Mouse (Mus musculus): ENCODE measurements around the gene Fhit. TPM values are rescaled to one million over a fixed set of nuclear protein-coding genes. Genes with fewer than 3 reads are reported as not detected.

The Fhit gene
- total RNA-seq, 4 experiments from 2014 or later = 1.2 to 2.0 (median 1.5) TPM

DNA sequence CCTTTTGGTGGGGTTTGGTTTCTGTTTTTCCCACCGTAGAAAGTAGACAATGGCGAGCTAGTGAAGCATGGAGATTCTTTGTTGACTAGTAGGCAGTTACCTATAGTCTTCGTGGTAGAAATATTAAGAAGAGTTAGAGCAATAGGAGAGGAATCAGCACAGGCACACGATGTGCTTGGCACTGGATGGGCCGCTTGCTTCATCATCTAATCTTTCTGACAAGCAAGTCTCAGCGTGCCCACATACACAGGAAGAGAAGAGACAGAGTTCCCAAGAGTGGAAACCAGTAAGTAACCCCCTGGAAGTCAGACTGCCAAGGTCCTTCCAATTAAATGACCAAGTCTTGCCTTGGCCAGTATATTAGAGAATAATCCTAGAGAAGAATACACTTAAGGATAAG is 797.6 kb downstream of the Fhit start:
- DNase-seq (ENCODE audit: low spot score) = no peak

DNA sequence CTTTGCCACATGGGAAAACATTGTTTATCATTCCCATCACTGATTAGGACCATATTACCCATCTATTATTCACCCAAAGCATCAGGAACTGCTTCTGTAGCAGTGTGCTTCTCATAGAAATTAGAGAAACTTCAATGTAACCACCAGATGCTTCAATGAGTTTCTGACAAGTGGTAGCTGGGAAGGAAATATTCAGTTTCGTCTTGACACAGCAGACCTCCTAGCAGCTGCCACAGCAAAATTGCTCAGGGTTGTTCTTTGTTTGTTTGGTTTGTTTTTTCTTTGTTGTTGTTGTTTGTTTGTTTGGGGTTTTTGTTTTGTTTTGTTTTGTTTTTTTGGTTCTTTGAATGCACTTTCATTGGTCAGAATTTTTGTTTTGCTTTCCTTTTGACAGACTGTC is 798.5 kb downstream of the Fhit start:
- no peak for DNase-seq (ENCODE audit: low spot score)

DNA sequence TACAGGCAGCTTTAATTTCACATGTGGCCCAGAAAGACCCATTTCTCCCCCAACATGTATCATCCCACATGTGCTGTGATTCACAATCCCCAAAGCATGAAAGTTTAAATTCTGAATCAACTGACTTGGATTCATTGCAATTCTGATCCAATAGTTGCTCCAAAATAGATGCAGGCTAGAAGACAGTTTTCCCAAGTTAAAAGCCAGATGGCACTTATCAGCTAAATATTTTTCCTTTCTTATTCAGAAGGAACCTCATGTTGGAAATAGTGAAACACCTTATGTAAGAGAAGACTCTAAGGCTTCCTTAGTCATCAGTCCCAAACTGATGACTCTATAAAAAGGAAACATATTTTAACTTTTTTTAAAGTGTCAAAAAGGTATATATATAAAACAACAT is 815.9 kb downstream of the Fhit start:
- no peak for DNase-seq (ENCODE audit: low spot score)

DNA sequence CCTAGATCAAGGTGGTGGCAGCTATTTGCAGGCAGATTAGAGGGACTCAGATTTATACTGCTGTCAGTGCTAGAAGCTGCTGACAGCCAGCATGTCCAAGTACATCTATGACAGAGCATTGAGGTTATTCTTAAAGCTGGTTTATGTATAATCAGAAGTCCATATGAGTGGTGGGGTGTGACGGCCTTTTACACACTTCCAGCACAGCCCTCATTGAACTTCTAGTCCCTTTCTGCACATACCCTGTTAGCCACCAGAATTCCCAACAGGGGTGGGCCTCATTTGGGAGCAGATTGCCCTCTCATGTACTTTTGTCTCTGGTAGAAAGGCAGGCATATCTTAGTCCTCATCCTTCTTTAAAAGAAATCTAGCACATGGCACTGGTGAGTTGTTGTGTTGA is 817.8 kb downstream of the Fhit start:
- no peak for DNase-seq (ENCODE audit: low spot score)

DNA sequence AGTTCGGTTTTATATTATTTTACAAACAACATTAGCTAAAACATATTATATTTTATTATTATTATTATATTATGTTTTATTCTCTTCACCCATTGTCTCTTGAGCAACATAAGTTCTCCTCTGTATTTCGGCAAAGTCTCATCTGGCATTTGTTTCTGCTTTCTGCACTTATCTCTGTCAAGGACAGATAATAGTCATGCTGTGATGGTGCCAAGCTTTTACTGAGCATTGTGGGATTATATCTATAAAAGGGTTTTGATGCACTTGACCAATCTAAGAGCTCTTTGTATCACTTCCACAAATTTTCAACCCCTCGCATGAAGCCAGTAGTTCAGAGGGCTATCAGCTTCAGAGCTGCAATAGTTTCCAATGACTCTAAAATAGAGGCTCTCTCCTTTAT is 845.1 kb downstream of the Fhit start:
- DNase-seq (ENCODE audit: low spot score) = no peak

DNA sequence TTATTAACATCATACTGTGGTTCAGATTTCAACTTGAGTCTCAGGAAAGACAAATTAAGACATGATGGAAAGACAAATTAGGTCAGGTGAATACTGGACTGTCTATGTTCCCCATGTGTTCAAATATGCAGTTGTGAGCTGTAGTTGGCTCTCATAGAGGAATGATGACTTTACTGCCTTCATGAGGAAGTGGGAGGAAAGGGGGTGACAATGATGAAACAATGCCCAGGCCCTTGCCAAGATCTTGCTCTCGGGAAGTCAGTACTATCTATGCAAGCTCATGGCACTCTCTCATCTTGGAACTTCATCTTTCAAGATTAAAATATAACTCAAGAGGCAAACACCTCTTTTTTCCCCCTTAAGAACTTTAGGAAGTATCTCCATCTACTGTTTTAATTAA is 849.6 kb downstream of the Fhit start:
- no peak for DNase-seq (ENCODE audit: low spot score)

DNA sequence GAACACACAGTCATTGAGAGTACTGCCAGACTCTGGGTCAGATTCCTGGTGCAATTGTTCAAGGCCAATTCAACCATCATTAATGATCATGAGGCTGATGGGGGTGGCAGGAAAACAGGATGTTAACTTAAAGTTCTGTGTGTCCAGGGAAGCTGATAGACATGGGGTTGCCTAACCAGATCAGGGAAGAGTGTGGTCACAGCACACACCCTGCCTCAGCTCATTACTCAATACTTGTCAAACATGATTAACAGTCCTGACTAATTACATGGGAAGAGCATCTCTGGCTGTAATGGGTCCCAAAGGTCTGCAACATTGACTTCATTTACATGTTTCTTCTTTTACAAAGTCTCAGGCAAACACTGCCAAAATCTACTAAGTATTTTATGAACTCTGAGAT is 856.5 kb downstream of the Fhit start:
- DNase-seq (ENCODE audit: low spot score) = no peak

DNA sequence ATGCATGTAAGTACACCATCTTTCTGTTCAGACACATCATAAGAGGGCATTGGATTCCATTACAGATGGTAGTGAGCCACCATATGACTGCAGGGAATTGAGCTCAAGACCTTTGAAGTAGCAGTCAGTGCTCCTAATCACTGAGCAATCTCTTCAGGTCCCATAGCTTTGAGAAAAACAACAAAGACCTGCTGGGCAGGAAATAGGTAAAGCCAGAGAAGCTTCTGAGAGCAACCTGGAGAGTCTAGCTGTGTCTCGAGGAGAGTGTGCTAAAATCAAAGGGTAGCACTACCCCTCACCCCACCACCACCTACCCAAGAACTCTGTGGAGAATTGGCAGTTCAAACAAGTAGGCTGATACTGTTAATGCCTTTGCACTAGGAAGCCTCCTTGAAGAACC is 860.3 kb downstream of the Fhit start:
- DNase-seq (ENCODE audit: low spot score) = no peak

DNA sequence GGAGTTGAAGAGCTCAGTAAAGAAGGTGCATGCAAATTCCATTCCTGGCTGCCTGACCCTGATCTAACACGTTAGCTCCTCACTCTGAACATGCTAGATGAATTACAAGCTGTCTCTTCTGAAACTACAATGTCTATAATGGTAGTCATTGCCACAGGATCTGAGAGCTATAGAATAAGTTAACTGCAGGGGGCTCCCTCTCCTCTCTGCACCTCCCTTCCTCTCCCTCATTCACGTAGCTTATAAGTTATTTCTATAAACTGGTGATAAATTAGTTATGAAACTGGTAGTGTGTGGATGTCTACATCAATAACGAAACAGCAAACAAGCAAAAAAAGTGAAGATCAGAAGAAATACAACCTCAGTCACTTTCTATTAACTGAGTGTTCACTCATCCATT is 860.9 kb downstream of the Fhit start:
- DNase-seq (ENCODE audit: low spot score) = no peak

DNA sequence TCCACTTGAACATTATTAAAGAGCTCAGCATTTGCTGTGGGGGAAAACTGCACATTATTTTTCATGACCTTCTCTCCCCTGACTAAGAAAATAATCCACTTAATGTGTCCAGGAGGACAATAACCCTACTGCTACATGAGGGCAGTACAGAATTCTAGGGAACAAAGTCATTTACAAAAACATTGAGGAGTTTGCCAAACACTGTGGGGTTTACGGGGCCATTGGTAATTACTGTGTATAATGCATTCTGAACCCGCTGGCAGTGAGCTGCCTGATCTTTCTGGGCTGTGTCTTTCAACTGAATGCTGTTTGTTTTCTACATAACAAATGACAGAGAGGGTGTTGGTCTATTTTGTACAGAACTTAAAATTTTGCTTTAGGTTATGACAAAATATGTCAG is 862.8 kb downstream of the Fhit start:
- DNase-seq (ENCODE audit: low spot score) = no peak

DNA sequence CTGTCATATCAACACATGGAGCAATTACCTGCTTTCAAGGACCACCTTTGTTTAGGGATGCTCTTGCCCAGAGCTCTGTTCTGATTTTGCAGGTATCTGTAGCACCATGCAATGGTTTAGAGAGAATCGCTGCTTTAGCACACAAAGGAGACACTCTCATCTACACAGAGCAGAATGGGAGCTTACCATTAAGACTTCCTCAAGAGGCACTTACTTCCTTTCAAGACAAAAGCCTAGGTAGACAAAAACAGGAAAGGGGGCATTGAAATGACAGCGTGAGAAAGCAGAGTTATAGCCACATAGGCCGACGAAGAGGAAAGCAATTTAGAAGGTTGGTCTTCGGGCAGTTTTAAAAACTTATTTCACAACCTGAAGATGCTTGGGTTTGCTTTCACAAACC is 872.8 kb downstream of the Fhit start:
- no peak for DNase-seq (ENCODE audit: low spot score)

DNA sequence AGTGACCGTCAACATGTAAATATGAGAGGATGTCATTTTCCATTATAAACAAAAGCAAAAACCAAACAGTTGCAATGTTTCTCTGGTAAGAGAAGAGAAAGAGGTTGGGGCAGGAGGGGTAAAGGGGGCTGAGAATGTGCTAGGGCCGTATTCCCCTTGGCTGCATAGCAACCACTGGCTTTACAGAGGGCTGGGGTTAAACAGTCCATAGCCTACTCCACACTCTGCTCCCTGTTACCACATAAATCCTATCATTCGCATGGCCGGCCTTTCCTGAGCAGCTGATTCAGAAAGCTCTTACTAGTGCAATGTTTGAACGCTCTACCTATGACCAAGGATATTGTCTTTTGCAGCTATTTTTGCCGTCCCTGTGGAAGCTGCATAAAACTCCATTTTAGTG is 875.8 kb downstream of the Fhit start:
- DNase-seq (ENCODE audit: low spot score) = no peak

DNA sequence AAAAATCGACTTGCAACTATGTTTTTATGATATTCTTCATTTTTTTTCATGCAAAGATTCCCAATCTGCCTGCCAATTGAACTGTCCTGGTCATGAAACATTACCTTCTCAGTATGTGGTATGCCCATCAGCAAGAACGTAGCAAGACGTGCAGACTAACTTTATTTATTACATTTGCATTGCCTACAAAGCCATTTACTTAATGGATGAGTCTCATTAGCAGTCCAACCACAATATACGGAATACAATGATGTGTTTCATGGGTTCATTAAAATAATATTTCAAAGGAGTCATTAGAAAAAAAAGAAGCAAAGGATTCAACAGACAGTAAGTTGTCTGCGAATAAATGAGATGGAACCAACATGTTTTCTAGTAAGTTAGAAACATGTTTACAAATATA is 933.1 kb downstream of the Fhit start:
- no peak for DNase-seq (ENCODE audit: low spot score)

DNA sequence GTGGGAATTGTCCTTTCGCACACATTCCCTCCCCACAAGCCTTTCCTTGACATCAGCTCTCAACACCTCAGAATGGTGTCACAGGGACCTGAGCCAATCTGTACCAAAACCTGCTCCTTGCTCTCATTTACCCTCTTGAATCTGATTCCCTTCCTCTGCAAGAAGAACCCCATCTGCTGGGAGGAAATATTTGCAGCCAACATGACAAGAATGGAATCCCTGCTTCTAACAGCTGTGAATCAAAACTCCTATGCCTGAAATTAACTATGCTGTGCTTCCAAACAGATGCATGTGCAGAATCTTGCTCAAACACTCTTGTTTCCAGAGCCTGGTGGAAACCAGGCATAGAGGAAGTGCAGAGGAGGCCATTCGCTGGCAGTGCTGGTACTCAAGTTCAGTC is 940.0 kb downstream of the Fhit start:
- DNase-seq (ENCODE audit: low spot score) = no peak

DNA sequence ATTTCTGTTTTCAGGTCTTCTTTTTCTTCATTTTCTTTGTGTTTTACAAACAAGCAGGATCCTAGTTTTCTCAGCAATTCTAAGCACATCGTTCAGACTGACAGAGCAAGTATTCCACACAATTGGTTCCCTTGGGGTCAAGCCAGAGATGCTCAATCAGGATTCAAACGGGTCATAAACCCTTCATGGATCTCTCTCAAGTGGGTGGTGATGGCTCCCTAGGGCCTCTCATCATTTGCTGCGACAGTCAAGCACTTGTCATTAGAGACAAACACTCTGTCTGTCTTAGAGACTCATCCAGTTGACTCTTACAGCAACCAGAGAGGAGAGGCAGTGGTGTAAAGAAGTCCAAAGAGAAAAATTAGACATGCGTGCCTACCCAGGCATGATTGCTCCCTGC is 948.6 kb downstream of the Fhit start:
- no peak for DNase-seq (ENCODE audit: low spot score)

DNA sequence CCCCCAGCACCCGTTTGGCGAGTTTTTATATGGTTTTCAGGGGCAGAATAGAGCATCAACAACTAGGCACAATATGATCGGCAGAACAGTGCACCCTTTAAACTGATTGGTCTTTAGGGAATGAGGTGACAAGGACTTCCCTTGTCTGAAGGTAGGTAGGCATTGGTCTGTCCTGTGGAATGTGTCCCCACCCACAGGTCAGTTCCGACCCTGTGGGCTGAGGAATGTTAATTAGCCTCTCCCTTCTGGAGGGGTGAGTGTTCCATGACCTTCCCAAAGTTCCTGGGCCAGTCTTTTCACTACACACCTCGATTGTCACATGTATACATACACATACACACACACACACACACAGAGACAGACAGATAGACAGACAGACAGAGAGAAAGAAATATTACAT is 950.7 kb downstream of the Fhit start:
- no peak for DNase-seq (ENCODE audit: low spot score)

DNA sequence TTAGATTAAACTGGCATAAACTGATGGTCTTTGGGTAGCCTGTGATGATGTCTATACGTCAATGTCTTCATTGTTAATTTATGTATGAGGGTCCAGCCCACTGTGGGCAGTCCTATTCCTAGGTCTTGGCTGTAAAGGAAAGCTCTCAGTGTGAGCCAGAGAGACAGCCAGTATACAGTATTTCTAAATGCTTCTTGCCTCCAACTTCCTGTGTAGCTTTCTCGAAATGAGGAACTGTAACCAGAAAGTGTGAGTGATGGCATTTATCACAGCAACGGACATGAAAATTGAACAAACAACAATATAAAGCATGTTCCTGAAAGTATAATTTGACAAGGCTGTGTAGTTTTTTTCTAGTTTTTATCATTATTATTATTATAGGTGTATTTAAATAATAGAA is 952.8 kb downstream of the Fhit start:
- no peak for DNase-seq (ENCODE audit: low spot score)

DNA sequence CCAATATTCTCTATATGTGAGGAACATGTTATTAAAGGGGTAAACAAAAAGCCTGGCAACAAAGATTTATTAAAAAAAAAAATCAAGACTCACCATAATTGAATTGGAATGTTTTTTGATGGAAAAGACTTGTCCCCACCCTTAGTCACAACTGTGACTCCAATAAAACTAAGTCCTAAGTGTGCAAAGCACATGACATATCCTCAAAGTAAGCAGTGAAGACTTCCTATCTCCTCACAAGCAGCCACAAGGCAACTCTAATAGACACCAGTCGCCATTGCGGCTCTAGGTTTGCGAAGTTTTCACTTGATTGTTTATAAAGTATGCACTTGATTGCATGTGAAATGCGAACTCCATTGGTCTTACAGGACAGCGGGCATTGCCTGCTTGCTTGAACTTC is 956.1 kb downstream of the Fhit start:
- no peak for DNase-seq (ENCODE audit: low spot score)

DNA sequence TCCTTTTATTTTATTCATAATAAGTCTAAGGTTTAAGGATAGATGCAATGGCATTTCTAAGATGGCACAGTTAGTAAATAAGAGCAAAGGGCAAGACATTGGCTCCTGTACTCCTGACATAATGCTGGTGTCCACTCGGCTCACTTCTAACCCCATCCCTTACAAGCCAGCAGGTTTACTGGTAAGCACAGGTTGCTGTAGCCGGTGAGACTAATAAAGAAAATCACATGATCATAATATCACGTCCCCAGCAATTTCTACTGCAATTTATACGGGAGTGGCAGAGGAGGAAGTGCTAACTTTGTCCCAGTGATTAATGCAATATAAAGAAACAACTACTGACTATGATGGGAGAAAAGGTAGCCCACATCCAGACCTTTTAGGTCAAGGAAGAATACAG is 956.5 kb downstream of the Fhit start:
- DNase-seq (ENCODE audit: low spot score) = no peak

DNA sequence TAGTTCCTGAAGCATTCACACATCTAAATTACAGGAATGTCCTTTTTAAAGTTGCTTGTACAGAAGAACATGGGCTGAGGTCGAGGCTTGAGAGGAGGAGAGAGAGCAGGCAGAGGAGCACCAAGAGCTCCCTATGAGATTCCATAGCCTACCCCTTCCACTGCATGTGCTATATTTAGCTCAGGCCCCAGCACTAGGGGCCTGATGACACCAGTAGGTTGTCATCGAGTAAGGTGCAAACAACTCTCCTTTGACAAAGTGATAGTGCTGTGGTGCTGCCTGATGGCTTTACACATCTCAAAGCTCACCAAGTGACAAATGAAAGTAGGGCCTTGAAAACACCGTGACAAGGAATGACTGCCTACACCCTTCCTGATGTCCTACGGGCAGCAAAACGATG is 967.7 kb downstream of the Fhit start:
- DNase-seq (ENCODE audit: low spot score) = peak; percentile 10

DNA sequence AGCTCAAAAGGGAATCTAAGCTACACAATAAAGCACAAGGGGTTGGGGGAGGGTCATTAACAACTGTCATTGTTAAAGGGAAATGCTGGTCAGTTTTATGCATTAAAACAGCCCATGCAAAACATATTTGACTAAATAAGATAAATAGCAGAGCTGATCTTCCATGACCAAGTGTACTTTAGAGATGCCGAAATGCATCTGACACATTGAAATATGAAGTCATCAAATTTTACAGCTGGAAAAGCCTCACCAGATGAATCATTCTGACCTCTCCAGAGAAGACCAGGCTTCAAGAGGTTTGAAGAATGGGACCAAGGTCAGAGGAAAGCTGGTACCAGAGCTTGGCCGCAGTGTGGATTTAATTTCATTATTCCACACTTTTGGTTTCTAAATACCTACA is 990.1 kb downstream of the Fhit start:
- no peak for DNase-seq (ENCODE audit: low spot score)

DNA sequence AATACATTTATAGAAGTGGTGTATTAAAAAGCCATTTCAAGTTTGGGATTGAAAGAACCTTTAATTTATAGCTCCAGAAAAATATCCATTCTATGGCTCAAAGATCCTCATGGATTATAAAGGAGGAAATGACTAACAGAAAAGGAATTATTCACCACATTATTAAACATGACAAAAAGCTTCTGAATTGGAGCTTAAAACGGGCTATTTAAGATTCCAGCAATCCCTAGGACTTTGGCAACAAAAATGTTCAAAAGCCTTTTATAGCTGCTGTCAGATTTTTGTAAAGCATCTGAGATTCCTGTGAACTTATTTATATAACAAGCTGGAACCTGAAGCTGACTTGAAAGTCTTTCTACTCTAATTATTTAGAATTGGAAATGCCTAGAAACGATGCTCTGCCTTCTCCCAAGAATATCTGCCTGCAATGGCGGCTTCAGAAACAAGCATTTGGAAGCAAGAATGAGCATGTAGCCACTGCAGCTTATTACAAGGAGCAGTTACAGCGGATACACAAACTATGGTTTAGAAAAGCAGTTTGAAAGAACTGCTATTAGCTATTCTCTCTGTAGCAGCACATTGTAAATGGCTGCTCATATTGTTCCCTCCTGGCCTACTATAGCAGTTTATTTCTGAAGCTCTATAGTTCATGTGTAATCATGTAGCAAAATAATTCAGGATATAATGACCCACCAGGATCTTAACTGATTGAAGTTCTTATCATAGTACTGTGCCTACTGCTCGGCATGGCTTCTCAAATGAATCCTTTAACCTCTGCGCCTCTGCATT is 995.0 kb downstream of the Fhit start:
- DNase-seq (ENCODE audit: low spot score) = no peak

DNA sequence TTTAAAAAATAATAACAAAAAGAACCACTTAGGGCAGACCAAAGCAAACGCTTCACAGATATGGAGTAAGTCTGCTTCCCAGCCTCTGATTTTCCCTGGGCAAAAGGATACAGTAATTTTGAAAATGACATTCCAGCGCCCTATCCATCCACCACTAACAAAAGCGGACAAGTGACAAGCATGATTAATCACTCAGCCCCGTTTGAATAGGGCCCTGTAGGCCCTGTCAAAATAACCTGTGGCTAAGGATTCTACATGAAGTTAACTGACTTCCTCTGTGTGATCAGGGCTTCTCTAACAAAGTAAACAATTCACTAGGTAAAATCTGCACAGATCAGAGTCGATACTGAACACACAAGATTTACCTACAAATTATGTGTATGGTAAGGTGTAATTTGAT is 1012.0 kb downstream of the Fhit start:
- no peak for DNase-seq (ENCODE audit: low spot score)

DNA sequence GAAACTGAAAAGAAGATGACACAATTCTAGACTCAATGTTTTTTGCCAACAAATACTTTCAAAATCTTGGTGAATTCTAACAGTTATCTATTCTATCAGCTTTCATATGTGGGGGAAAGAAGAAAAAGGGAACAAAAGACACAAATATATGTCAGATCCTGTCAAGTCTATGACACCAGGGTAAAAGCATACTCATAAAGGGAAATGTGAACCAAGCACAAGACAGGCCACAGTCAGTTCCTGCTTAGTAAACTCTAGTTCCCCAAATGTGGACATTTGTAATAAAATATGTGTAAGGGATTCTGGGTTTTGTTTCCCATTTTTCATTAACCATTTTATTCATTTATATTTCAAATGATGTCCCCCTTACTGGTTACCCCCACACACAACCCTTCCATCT is 1022.5 kb downstream of the Fhit start:
- no peak for DNase-seq (ENCODE audit: low spot score)
